Mouse (Mus musculus) liver, embryonic 16.5 days (tissue): ENCODE measurements around the gene Mpi. TPM values are rescaled to one million over a fixed set of nuclear protein-coding genes. Genes with fewer than 3 reads are reported as not detected.

Experiments
- ATAC-seq: fragments of 200-750 bp; cut with Nextera tagmentation; 2 replicates; pipeline ENCODE4 v1.8.0; 2017; ENCODE audit warnings: low read depth, mild to moderate bottlenecking, moderate number of reproducible peaks, moderate library complexity
- H3K27ac ChIP-seq: fragments of 300-500 bp; sonication (generic); 2 replicates; pipeline ENCODE4 v1.5.1; 2014; ENCODE audit warnings: mild to moderate bottlenecking, low read length
- H3K27me3 ChIP-seq: fragments of 300-500 bp; sonication (generic); 2 replicates; pipeline ENCODE4 v1.6.1; 2014; ENCODE audit warnings: low read depth, low read length, mixed read lengths; ENCODE audit not compliant: control insufficient read depth, insufficient read depth
- H3K36me3 ChIP-seq: fragments of 300-500 bp; sonication (generic); 2 replicates; pipeline ENCODE4 v1.6.1; 2014; ENCODE audit warnings: mild to moderate bottlenecking; ENCODE audit not compliant: control insufficient read depth, insufficient read depth
- H3K4me1 ChIP-seq: fragments of 300-500 bp; sonication (generic); 2 replicates; pipeline ENCODE4 v1.6.1; 2014; ENCODE audit warnings: low read depth, low read length, mixed read lengths; ENCODE audit not compliant: control insufficient read depth
- H3K4me2 ChIP-seq: fragments of 300-500 bp; sonication (generic); 2 replicates; pipeline ENCODE4 v1.6.1; 2014; ENCODE audit warnings: low read depth, low read length, mixed read lengths
- H3K4me3 ChIP-seq: fragments of 300-500 bp; sonication (generic); 2 replicates; pipeline ENCODE4 v1.5.1; 2014; ENCODE audit warnings: low read depth, mild to moderate bottlenecking, low read length
- H3K9ac ChIP-seq: fragments of 300-500 bp; sonication (generic); 2 replicates; pipeline ENCODE4 v1.6.1; 2014; ENCODE audit warnings: low read depth, low read length
- H3K9me3 ChIP-seq: fragments of 300-500 bp; sonication (generic); replicated peaks from 2 replicates; pipeline ENCODE4 v1.6.1; 2016; ENCODE audit warnings: low read length; ENCODE audit not compliant: control insufficient read depth
- WGBS: fragments of 180-500 bp; shearing (Covaris S2); extraction: QIAGEN DNeasy Blood & Tissue Kit; methylation state at CpG from one replicate; pipeline ENCODE4 v1.1.7; 2014; ENCODE audit not compliant: insufficient replicate concordance; 5-methylcytosine and 5-hydroxymethylcytosine counted together
- polyA plus RNA-seq: library from polyadenylated mRNA; unstranded; fragments of >200 nt; fragmentation: Nextera tagmentation; extraction: Ambion mirVana; gene quantifications from 2 replicates; pipeline ENCODE4 v1.2.1, GENCODE M21; 2015

The Mpi gene
- polyA plus RNA-seq, 1 experiment from 2014 or later = 12.3 TPM

DNA sequence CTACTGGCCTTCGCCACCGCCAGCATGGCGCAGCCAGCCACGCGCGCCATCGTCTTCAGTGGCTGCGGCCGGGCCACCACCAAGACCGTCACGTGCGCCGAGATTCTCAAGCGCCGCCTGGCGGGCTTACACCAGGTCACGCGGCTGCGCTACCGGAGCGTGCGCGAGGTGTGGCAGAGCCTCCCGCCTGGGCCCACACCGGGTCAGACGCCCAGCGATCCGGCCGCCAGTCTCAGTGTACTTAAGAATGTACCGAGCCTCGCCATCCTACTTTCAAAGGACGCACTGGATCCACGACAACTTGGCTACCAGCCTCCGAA lies 48.2 kb downstream of the Mpi start:
- ATAC-seq = 0 out of 2 replicates have a peak, but pooled peaks have one; percentile 22
- Histone ChIP-seq H3K4me2 (peak overlapping the region; percentile 72), H3K9ac (no peak overlapping the region; the same call in 1 of the 2 replicates), H3K27me3 (peaks cover 74% of the 10 kb centered on the region), H3K4me1 (peaks cover 31% of the 10 kb centered on the region), H3K4me3 (peak overlapping the region; percentile 47), H3K9me3 (no peaks in the 10 kb centered on the region), H3K36me3 (no peaks in the 10 kb centered on the region), H3K27ac (no peak overlapping the region)
- 2% methylated on average over 34 of the region's 34 CpGs for WGBS

GRCm38 (mm10) chr9:57503622-57504380 lies 48.8 kb downstream of the Mpi start, which contains the start of gene Rpp25:
Rpp25 (plus strand) TSS chr9:57504026.
- Histone ChIP-seq H3K27me3 (peaks cover 76% of the 10 kb centered on the region), H3K9ac (no peak within 1 kb of the TSS; the same call in 1 of the 2 replicates), H3K4me1 (peaks cover 31% of the 10 kb centered on the region), H3K4me2 (peak within 1 kb of the TSS; percentile 72), H3K36me3 (no peaks in the 10 kb centered on the region), H3K9me3 (no peaks in the 10 kb centered on the region), H3K27ac (no peak within 1 kb of the TSS), H3K4me3 (peak within 1 kb of the TSS; percentile 47)
- no peak for ATAC-seq
- under 1% methylated on average over 46 of the region's 46 CpGs for WGBS

DNA sequence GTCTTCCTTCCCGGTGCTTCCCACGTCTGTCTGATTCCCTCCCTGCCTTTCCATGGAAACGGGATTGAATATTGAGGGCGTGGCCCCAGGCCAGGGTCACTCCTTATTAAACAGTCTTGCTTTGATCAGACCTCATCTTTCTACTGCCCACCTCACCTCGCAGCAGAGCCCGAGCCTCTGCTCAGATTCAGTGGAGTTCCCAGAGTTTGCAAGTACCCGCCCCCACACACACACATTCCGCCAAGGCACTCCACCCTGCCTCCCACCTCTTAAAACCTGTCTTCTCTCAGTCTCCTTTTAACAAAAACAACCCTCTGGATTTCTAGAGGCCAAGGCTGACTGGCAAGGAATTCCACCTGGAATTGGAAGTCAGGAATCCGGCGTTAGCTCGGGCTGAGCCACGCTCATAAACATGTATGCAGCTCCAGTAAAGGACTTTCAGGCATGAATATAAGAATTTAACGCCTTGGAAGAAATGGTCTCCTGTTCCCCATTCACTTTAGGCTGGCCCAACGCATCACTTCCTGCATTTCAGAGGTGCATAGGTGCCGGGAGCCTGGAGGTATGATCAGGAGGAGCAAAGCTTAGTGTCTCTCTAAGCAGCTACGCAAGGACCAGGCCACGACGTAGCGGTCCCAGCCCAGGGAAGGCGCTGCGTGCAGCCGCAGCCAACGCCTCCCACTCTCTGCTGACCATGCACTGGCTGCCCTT lies 49.5 kb downstream of the Mpi start:
- WGBS = 4% methylated on average over 23 of the region's 23 CpGs
- Histone ChIP-seq H3K27ac (no peak overlapping the region), H3K36me3 (no peaks in the 10 kb centered on the region), H3K9me3 (no peaks in the 10 kb centered on the region), H3K4me3 (peak overlapping the region; percentile 47), H3K4me1 (peaks cover 31% of the 10 kb centered on the region), H3K9ac (no peak overlapping the region), H3K4me2 (peak overlapping the region; percentile 72), H3K27me3 (peaks cover 76% of the 10 kb centered on the region)
- no peak for ATAC-seq

DNA sequence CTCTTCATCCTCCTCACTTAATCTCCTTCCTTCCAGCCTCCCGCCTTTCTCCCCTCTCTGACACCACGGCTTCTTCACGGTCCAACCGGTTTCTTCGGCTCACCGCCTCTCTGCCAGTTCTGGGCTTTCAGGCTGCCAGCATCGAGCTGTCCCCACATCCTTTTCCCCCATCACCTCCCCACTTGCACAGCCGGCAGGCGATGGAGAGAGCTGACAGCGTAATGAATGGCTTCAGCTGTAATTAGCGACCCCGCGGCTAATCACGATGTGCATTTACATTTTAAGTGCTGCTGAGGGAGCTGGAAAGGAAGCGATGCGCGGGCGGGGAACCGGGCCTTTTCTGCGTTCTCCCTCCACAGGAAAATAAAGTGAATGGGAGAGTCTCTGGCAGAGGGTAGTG lies 50.7 kb downstream of the Mpi start:
- ATAC-seq = no peak
- Histone ChIP-seq H3K4me2 (no peak overlapping the region), H3K9me3 (no peaks in the 10 kb centered on the region), H3K9ac (no peak overlapping the region), H3K4me3 (no peak overlapping the region), H3K27ac (no peak overlapping the region), H3K27me3 (peaks cover 73% of the 10 kb centered on the region), H3K4me1 (peaks cover 29% of the 10 kb centered on the region), H3K36me3 (no peaks in the 10 kb centered on the region)
- 2% methylated on average over 20 of the region's 20 CpGs for WGBS

DNA sequence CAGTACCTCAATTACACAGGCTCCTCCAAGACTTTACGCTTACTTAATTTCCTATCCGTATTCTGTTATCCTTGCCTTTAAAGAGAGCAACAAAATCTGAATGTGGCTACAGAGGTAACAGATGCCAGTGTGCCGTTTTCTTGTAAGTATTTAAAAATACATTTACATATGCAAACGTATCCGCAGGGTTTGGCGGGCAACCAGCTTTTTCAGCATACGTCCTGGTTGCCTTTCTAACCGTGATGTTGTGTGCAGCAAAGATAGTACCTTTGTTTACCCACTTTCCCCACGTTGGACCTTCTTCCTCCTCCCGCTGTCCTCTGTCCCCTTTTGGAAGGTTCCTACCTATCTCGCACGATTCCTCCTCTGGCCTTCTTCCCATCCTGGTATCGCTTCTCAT lies 51.1 kb downstream of the Mpi start:
- no peak overlapping the region for H3K4me3 ChIP-seq
- no peak overlapping the region for H3K9ac ChIP-seq
- no peak for ATAC-seq
- H3K27me3 ChIP-seq = peaks cover 72% of the 10 kb centered on the region
- no peak overlapping the region for H3K27ac ChIP-seq
- H3K36me3 ChIP-seq = no peaks in the 10 kb centered on the region
- H3K9me3 ChIP-seq = no peaks in the 10 kb centered on the region
- no peak overlapping the region for H3K4me2 ChIP-seq
- WGBS = 15% methylated on average over 13 of the region's 13 CpGs
- H3K4me1 ChIP-seq = peaks cover 26% of the 10 kb centered on the region

- 44% methylated on average over 7 of the region's 7 CpGs for WGBS
- H3K4me1 ChIP-seq = no peaks in the 10 kb centered on the region; the same call in 1 of the 2 replicates
- peaks cover 42% of the 10 kb centered on the region for H3K27me3 ChIP-seq
- ATAC-seq = no peak
- H3K27ac ChIP-seq = no peak overlapping the region
- no peaks in the 10 kb centered on the region for H3K36me3 ChIP-seq
- H3K9me3 ChIP-seq = no peaks in the 10 kb centered on the region
- H3K4me2 ChIP-seq = no peak overlapping the region
- H3K4me3 ChIP-seq = no peak overlapping the region
- no peak overlapping the region for H3K9ac ChIP-seq
These were observed 54.0 kb downstream of the Mpi start for GRCm38 (mm10) chr9:57498536-57498935.

GRCm38 (mm10) chr9:57497236-57497635 lies 55.3 kb downstream of the Mpi start:
- no peak overlapping the region for H3K4me2 ChIP-seq
- WGBS = 53% methylated on average over 5 of the region's 5 CpGs
- H3K27ac ChIP-seq = no peak overlapping the region
- H3K27me3 ChIP-seq = peaks cover 30% of the 10 kb centered on the region
- H3K9me3 ChIP-seq = no peaks in the 10 kb centered on the region
- no peaks in the 10 kb centered on the region for H3K4me1 ChIP-seq
- no peak overlapping the region for H3K4me3 ChIP-seq
- no peak overlapping the region for H3K9ac ChIP-seq
- ATAC-seq = no peak
- no peaks in the 10 kb centered on the region for H3K36me3 ChIP-seq

- no peaks in the 10 kb centered on the region for H3K4me1 ChIP-seq
- H3K9me3 ChIP-seq = no peaks in the 10 kb centered on the region; the same call in 1 of the 2 replicates
- ATAC-seq = no peak
- peaks cover 7% of the 10 kb centered on the region for H3K27me3 ChIP-seq
- H3K4me3 ChIP-seq = no peak overlapping the region
- H3K4me2 ChIP-seq = no peak overlapping the region
- no peak overlapping the region for H3K27ac ChIP-seq
- no peaks in the 10 kb centered on the region for H3K36me3 ChIP-seq
- H3K9ac ChIP-seq = no peak overlapping the region
These were observed 57.6 kb downstream of the Mpi start for GRCm38 (mm10) chr9:57494970-57495369.
